Mouse (Mus musculus) spleen, adult 12 weeks (tissue): ENCODE results near the gene Flt3l.
"Not testable (repeated sequence)": the region's sequence is repeated elsewhere in the genome, so short reads cannot be mapped to it uniquely, and the experiment has no call there.

ENCODE experiments used
- DNase-seq: peaks from one replicate; pipeline ENCODE4 v3.0.0; 2022; ENCODE audit warnings: low spot score

Gene Flt3l

DNA sequence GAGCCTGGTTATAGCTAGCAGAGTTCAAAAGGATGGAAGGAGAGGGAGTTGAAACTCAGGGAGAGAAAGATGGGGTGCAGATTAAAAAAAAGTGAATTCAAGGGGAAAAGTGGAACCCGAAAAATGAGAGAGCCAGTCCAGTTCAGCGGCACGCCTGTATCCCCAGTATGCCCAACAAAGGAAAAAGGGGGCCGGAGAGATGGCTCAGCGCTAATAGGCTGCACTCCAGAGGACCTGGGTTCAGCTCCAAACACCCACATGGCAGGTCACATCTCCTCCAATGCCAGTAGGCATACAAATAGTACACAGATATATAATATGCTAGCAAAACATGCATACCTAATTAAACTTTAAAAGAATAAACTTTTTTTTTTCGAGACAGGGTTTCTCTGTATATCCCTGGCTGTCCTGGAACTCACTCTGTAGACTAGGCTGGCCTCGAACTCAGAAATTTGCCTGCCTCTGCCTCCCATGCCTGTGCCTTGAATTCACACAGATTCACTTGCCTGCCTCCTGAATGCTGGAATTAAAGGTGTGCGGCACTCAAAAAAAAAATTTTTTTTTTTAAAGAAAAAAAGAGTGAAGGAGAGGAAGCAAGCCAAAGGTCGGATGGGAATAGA is 26.9 kb upstream of the Flt3l start:
- DNase-seq, result no peak

DNA sequence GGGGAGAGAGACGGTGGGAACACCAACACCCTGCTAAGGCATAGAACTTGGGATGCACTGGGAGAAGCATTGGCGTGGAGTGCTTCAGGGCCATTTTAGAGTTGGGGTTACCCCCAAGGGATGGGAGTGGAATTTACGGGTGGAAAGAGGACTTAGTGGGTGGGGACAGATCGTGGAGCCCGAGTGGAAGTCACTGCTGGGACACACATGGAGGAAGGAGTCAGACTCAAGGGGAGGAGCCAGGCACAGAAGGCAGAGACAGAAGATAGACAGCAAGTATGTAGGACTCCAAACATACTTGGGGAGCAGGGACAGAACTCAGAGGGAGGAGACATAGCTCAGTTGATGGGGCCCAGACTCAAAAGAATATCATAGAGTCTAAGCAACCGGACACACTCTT is 26.3 kb upstream of the Flt3l start:
- no peak for DNase-seq

DNA sequence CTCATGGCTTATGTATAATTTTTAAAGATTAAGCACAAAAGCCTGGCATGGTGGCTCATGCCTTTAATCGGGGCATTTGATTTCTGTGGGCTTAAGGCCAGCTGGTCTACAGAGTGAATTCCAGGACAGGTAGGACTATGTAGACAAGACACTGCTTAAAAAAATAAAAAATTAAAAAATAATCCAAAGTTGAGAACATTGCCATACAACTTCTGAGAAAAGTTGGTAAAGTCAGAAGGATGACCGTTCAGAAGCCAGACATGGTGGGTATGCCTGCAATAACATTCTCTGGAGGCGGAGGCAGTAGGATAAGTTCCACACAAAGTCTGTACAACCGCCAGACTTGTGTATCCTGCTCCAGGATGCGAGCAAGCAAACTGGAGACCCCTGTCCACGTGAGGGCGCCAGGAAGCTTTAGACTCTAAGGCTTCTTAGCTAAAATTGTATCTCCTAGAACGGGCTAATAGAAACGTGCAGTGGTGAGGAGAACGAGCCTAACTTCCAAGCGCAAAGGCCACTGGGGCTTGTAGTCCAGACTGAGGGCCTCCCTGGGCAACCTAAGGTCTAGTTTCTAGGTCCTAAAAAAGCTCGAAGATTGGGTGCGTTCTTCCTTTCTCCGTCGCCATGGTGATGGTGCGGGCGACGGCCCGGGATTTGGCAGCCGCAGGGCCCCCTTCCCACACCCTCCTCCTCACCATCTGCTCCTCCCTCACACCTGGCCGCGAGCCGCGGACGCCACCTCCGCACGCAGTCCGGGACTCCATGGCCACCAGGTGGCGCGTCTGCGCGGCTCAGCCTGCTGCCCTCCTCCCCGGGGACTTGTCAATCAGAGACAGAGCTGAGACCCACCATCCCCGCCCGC is 25.6 kb upstream of the Flt3l start:
- peak; percentile 76 for DNase-seq

DNA sequence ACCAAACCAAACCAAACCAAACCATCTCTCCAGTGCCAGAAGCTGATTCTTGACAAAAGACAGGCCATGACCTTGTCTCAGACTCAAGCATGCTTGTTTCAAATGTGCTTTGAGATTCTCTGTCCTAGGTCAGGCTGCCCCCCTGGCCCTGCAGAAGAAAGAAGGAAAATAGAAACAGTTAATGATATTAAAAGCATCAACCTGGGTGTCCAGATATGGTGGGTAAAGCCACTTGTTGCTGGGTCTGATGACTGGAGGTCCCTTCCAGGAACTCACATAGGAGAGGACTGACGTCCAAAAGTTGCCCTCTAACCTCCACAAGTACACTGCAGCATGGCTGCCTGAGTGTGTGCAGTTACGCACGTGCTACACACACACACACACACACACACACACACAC is 24.6 kb upstream of the Flt3l start:
- DNase-seq, result no peak

DNA sequence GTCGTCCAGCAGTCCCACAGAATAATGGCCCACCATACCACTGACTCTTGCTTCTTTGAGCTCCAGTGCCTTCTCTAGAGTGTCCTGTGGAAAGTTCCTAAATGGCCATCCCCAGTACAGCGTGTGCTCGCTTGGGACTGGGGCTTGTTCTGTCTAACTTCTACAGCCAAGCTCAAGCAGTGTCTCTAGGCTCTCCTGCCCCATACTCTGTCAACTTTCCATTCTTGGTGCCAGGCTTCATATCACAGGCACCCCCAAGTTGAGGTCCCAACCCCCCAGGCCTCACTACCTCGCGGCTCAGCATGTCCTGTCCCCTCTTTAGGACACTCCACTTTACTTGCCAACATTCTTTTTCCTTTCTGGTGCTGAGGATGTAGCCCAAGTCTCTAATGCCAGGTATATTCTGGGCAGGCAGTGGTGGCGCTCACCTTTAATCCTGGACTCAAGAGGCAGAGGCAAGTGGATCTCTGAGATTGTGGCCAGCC is 24.1 kb upstream of the Flt3l start:
- DNase-seq, result no peak

DNA sequence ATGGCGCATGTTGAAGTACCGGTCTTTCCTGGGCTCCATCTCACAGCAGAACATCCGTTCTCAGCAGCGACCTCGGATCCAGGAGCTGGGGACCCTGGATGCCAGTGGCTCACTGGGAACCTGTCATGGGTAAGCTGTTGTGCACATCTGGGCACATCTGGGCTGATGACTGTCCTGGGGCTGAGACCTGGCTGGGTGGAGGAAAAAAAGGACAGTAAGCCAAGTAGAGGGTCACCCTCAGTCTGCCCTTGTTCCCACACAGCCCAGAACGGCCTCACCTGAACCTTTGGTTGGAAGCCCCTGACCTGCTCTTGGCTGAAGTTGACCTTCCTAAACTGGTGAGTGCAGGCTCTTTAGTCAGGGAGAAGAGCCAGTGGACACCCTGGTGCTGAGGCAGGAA is 22.8 kb upstream of the Flt3l start:
- DNase-seq, result no peak

DNA sequence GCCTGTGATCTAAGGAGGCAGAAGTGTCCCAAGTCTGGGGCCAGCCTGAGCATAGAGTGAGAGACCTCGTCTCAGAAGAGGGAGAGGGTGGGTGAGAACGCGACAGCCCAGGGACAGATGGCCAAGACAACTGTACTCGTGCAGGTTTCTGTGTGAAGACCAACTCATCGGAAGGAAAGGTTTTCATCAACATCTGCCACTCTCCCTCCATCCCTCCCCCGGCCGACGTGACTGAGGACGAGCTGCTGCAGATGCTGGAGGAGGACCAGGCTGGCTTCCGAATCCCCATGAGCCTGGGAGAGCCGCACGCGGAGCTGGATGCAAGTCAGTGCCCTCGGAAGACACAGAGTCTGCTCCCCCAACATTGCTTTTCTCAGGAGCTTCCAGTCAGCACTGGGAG is 21.2 kb upstream of the Flt3l start:
- no peak for DNase-seq

DNA sequence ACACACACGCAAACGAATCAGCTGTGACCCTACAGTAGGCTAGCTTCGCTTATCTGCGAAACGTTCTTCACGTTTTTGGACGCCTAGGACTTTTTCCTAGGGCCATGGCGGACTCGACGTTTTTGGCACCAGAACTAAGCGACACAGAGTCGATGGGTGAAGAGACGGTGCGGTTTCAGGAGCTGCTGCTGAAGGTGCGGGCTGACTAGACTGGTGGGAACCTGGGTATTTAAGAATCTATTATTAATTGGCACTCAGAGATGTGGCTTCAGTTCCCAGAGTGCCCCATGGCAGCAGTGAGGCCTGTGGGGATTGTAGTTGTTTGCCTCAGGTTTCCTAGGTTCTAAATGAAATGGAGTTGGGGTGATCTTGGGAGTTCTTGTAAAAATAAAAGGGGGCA is 20.0 kb upstream of the Flt3l start:
- DNase-seq, result no peak

DNA sequence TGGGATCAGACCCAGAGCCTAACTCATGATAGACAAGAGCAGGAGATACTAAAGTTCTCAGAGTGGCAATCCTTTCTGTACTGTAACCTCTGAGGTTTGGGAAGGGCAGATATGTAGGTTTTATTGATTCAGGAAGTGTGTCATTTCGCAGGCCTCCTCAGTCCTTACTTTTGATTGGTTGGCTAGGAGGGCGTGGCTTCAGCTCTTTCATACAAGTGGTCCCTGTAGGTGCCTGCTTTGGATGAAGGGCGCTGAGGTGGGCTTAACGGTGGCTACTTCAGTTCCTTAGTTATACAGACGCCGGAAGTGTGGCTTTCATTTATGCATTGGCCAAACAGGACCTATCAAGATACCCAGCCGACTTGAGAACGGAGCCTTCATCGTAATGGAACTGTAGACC is 19.4 kb upstream of the Flt3l start:
- DNase-seq, result no peak

DNA sequence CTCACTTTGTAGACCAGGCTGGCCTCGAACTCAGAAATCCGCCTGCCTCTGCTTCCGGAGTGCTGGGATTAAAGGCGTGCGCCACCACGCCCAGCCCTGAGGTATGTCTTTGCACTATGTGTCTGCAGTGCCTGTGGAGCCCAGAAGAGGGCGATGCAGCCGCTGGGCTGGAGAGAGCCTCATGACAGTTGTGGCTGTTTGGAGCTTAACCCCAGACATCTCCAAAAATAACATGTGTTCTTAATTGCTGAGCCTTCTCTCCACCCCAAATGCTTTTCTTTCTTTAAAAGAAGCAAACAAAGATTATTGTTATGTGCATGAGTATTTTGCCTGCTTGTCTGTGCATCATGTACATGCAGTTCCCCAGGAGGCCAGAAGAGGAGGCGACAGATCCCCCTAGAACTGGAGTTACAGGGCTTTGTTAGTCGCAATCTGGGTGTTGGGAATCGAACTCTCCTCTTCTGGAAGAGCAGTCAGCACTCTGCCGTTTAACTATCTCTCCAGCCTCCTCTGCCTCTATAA is 18.8 kb upstream of the Flt3l start:
- peak; percentile 34 for DNase-seq

DNA sequence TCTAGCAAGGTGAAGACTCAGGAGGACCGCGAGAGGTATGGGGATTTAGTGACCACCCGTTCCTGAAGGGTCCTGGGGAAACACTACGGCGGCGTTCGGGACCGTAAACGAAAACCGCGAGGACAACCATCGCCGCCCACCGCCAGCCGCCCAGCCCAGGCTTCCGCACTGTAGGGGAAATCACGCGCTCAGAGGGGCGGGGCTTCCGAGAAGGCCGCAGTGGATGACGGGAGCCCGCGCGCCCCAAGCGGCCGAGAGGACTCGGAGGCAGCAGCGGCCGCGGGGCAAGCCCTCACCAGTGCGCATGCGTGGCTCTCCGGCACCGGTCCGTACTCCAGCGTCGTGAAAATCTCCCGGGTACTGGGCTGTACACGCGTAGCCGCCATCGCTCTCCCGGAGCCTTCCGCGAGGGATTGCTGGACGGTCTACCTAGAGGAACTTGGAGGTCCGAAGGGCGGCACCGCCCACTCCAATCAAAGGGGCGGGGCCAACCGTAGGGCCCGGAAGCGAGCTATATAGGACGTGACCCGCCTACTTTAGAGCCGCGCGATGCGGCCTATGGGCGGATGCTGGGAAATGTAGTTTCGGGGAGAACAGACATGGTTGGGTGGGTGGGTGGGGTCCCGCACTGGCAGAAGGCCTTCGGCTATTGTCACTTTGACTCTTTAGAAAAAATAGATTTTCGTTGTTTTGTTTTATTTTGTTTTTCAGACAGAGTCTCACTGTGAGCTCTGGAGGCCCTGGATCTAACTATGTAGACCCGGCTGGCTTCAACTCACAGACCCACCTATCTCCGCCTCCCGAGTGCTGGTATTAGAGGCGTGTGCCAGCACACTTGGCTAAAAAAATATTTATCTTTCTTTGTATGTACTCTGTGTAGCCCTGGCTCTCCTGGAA is 18.1 kb upstream of the Flt3l start, which contains the start of the genes Pih1d1 and Aldh16a1:
Pih1d1 (plus strand) TSS at position 208 of the 897 bp plus-strand sequence.
Aldh16a1 (minus strand) TSS at position 489 of the 897 bp plus-strand sequence.
- peak; percentile 99 for DNase-seq

DNA sequence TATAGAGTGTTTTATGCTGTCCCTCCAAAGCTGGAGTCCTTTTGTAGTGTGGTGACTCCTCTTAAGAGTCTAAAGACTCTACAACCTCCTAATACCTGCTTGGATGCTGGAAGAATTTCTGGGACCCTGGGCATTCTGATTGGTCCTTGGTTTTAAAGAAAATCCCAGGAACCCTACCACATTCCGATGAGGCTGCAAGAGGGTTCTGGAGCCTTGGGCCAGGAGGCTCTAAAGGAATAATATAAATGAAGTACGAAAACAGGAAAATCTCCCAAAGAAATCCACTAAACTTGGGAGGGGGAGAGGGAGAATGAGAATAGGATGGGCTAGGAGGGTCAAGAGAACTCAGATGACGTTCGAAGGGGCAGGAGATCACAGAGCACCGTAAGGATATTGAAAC is 17.4 kb upstream of the Flt3l start:
- no peak for DNase-seq

DNA sequence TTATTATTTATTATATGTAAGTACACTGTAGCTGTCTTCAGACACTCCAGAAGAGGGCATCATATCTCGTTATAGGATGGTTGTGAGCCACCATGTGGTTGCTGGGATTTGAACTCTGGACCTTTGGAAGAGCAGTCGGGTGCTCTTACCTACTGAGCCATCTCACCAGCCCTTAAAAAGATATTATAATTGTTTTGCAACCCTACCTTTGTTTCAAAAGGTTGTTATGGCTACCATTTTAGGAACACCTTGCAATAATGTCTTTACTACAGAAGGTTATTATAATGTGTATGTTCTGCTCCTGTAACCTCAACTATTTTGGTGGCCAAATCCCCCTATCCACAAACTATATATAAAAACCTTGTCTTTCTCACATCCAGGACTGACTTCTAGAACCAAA is 16.8 kb upstream of the Flt3l start:
- not testable (repeated sequence) for DNase-seq

DNA sequence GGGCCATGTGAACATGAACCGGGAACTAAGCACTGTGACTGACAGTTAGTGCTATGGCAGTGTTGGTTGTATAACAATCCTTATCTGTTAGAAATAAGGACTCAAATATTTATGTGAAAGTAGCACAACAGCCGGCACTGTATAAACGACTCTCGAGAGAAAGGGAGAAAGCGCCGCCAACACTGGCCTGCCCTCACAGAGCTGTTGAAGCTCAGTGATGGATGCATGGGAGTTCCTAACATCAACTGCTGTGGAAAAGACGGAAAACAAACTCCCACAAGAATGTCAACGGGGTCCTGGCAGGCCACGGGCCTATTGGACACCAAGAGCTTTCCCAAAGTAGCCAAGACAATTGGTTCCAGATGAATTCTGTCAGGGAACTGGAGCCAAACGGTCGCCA is 15.1 kb upstream of the Flt3l start:
- no peak for DNase-seq

DNA sequence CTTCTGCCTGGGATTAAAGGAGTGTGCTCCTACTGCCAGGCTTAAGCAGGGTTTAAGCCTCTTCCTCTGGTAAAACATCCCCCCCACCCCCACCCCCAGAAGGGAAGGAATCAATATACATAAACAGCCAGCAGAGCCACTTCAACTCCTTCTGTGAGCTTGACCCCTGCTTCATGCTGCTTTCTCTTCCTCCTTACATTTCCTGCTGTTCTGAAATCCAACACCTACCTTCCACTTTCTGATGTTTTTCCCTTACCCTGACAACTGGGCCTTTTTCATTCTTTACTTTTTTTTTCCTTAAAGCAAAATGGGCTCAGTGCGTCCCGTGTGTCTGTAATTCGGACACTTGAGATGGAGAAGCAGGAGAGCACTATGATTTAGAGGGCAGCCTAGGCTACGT is 14.1 kb upstream of the Flt3l start:
- no peak for DNase-seq

DNA sequence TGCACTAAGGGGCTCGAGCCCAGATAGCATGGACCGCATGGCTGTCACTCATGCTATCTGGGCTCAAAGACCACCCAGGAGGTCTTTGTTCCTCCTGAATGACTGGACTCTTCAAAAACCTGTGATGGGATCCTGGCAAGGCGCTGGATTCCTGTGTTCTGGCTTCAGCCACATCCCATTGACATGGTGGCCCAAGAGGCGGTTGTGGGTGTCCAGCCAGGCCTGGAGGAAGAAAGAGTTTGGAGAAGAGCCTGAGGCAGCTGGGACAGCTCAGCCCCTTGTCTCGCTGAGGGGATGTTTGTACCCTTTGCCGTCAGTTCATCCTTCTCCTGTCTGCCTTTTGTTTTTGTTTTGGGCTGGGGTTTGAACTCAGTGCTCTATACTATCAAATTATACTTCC is 13.3 kb upstream of the Flt3l start:
- DNase-seq, result no peak

DNA sequence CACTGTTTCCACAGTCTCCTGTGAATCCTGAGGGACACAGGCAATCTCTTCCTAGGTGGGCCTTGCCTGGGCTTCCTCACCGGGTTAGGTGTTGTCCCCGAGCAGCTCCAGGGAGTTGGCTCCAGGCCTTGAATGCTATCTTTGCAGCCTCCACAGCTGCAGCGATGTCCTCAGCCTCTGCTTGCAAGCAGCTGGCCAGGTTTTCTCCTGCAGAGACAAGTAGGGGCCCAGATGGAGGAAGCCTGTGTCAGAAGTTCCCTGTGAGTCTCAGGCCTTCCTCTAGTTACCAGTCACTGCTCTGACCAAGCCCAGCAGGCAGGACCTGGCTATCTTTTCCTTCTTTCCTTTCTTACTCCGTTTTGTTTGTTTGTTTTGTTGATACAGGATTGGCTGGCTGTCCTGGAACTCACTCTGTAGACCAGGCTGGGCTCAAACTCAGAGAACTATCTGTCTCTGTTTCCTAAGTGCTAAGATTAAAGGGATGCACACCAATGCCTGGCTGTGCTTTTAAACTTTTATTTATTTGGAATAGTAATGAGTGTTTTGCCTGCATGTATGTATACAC is 12.4 kb upstream of the Flt3l start:
- DNase-seq, result no peak

DNA sequence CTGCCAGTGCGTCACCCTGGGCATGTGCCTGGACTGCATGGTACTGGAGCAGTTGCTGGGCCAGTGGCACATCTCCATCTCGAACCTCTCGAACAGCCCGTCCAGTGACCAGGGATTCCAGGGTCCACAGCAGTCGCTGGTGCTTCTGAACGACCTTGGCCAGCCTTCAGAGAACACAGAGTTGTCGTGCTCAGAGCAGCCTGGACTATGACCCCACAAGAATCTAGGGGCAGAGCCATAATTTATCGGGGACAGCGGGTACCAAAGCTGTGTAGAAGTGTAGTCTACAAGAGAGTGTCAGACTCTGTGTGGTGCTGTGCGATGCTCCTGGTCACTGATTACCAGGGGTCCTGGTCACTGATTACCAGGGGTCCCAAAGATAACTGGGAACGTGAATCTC is 11.7 kb upstream of the Flt3l start:
- no peak for DNase-seq

DNA sequence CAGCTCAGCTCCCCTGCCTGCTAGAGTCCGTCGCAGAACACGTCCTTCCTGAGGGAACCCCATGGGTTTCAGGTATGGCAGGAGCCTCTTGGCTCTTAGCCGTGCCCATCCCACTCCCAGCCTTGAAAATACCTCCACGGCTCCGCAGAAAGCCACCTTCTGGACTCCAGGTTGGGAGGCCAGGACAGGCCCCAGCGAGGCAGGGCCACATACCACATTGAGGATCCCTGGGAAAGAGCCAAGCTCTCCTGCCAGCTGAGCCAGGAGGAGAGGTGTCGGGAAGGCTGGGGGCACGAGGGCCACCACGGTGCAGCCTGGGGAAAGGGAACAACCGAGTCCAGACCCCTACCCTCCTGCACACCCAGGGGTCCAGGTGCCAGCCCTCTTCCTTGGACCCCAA is 11.0 kb upstream of the Flt3l start:
- DNase-seq, result no peak

DNA sequence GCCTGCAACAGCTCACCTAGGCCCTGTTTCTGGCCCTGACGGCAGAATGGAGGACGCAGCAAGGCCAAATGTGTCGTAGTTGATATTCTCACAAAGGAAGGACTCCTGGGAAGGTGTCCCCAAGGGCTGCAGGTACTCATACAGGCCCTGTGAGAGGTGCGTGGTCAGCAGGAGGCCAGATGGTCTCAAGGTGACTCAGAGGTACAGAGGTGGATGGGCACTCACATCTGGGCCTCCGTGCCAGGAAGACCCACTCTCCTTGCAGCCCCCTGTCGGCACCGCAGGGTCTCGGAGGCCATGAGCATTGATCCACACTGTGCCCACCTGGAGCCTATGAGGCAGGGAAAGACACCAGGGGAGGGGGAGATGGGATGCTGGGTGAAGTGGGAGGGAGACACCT is 9.2 kb upstream of the Flt3l start:
- no peak for DNase-seq

DNA sequence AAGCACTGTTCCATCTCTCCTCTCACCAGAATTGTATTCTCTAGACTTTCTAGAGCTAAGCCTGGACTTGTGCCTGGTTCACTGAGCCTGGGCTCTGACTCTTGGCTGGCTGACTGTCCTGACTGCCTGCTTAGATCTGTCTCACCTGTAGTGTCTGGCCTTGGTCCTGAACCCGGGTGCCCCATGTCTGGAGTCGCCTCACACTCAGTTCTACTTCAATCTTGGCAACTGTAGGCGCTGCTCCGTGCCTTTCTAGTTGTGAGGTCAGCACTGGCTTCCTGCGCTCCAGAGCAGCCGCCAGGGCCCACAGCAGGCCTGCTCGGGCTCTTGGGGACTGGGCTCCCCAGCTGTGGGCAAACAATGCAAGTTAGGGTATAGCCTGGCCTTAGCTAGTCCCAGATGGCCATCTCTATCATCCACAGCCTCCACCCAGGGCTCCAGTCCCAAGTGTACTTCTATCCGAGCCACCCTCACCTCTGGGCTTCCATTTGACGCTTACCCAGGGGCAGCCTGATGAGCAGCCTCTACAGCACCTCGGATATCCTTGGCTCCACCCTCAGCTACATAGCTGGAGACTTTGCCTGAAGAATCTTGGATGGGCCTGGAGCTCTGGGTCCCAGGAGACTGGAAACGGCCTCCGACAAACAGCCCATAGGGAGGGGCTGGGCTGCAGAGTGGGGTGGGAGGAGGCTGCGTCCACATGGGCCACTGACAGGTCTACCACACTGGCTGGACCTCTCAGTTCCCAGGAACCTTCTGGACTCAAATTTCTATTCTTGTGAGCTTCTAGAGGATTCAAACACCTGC is 8.3 kb upstream of the Flt3l start:
- no peak for DNase-seq
